8 mouse cellular contexts compared by ENCODE assay signal in the genomic region with DNA sequence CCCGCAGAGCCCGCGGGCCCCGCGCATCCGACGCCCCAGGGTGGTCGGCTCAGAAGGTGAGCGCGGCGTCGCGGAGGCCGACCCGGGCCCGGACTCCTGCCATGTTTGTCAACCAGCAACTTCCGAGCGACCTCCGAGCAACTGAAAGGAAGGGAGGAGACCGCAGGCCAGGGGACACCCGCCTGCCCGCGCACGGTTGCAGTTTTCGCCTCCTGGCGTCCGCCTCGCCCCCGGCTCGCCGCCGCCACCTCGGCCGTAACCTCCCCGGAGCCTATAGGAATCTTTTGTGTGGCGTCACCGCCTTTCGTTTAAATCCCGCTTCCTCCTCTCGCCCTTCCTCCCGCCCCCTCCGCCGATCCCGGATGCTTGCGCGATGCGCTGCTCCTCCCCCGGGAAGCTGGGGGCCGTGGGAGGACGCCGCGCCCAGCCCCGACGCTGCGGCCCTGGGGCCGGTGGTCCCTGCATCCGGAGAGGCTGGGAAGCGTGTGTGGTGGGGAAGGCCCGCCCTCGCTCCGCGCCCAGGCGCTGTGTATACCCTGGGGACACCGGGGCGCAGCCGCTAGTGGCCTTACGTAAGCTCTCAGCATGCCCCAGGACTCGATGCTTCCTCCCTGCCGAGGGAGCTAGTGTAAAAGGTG. TPM values are rescaled to one million over a fixed set of nuclear protein-coding genes. Genes with fewer than 3 reads are reported as not detected.
DNase-seq lines count a peak whose midpoint lies in the region; ATAC-seq lines count a peak whose summit lies in the region.

A gene (minus strand): TSS at position 285 of the 638 bp plus-strand sequence.
A gene (plus strand): TSS at position 446 of the 638 bp plus-strand sequence.

- H3K9me3 ChIP-seq in hindbrain, embryonic 12.5 days (replicated peaks): no peaks in the 10 kb centered on the region

- peak within 1 kb of the TSS; percentile 95 for H3K27ac ChIP-seq in hindbrain, embryonic 12.5 days

- no peaks in the 10 kb centered on the region; the same call in 1 of the 2 replicates for H3K27me3 ChIP-seq in hindbrain, embryonic 12.5 days

- WGBS in hindbrain, embryonic 12.5 days: under 1% methylated on average over 65 of the region's 69 CpGs

- H3K9ac ChIP-seq in hindbrain, embryonic 12.5 days: peak within 1 kb of the TSS; percentile 89

- H3K4me3 ChIP-seq in hindbrain, embryonic 12.5 days: peak within 1 kb of the TSS; percentile 82

- no peaks in the 10 kb centered on the region for H3K36me3 ChIP-seq in hindbrain, embryonic 12.5 days

- peaks cover 39% of the 10 kb centered on the region for H3K4me1 ChIP-seq in hindbrain, embryonic 12.5 days

- peak; percentile 96 for DNase-seq in Muller cell, postnatal 12 days (ENCODE audit: inconsistent ontology term)
- DNase-seq in cerebellum, adult 9-11 months: peak; percentile 93
- DNase-seq in frontal cortex, postnatal 10 days (ENCODE audit: low spot score in 2 of 2): peak; percentile 85 to 90
- DNase-seq in layer of hippocampus, postnatal 25 days (ENCODE audit: extremely low spot score in 1 of 2, low spot score in 1 of 2): peak; percentile 68 to 88
- DNase-seq in lung, postnatal 25 days (ENCODE audit: low spot score): peak; percentile 92
- peak; percentile 86 for DNase-seq in retina, embryonic 14.5 days (ENCODE audit: low spot score)
- peak; percentile 80 for DNase-seq in thymus, postnatal 4 days

- peak within 1 kb of the TSS; percentile 95 for H3K4me2 ChIP-seq in hindbrain, embryonic 12.5 days (replicated peaks)

- peak; percentile 82 for ATAC-seq in hindbrain, embryonic 12.5 days (ENCODE audit: low FRiP score)

RNA-seq across cellular contexts. Expression of the first gene that starts in this region (rescaled TPM):
- polyA plus RNA-seq in hindbrain, embryonic 12.5 days (2016; fragmentation: Nextera tagmentation; extraction: Ambion mirVana): 19.0 and 21.8 TPM in 2 replicates
- total RNA-seq in layer of hippocampus, postnatal 25 days (2021): 10 to 100 TPM; 20.0 to 21.4 TPM

RNA-seq across cellular contexts. Expression of the second gene that starts in this region (rescaled TPM):
- polyA plus RNA-seq in hindbrain, embryonic 12.5 days (2016; fragmentation: Nextera tagmentation; extraction: Ambion mirVana): 91.1 and 95.7 TPM in 2 replicates
- 10 to 100 TPM; 56.5 to 63.2 TPM for total RNA-seq in layer of hippocampus, postnatal 25 days (2021)

Comparison
In these comparisons a context has a peak if more than half of its experiments do, and no peak if none do; other contexts are left out.
1. Peak in every context shown above with its lines: DNase-seq, ATAC-seq, H3K4me3 ChIP-seq and H3K27ac ChIP-seq.